Mouse (Mus musculus) brain, adult 2 months (tissue): ENCODE data around the gene Nudcd2.
A peak's percentile ranks its signal among the peaks of the same experiment; 100 is the strongest.

Experiments
- DNase-seq: peaks from one replicate; pipeline ENCODE4 v3.0.0; 2011; ENCODE audit warnings: low read depth, low spot score

Gene Nudcd2

GRCm38 (mm10) chr11:40755109-40755627 lies 21.7 kb downstream of the Nudcd2 start, which contains the start of gene Ccng1:
Gene Ccng1 (minus strand): TSS chr11:40755311.
- DNase-seq: peak; percentile 100

- DNase-seq: no peak
Observed at GRCm38 (mm10) chr11:40755968-40756367, 22.5 kb downstream of the Nudcd2 start.

- peak; percentile 69 for DNase-seq
Observed at GRCm38 (mm10) chr11:40759896-40760295, 26.4 kb downstream of the Nudcd2 start.

- DNase-seq: no peak
Observed at GRCm38 (mm10) chr11:40763395-40763794, 29.9 kb downstream of the Nudcd2 start.

- peak; percentile 64 for DNase-seq
Observed at GRCm38 (mm10) chr11:40764690-40765089, 31.2 kb downstream of the Nudcd2 start.

GRCm38 (mm10) chr11:40775315-40776269 lies 42.1 kb downstream of the Nudcd2 start:
- DNase-seq: peak; percentile 80

- DNase-seq: peak; percentile 16
Observed at GRCm38 (mm10) chr11:40781857-40782256, 48.4 kb downstream of the Nudcd2 start.

GRCm38 (mm10) chr11:40783346-40783745 lies 49.9 kb downstream of the Nudcd2 start:
- peak; percentile 68 for DNase-seq

- peak; percentile 81 for DNase-seq
Observed at GRCm38 (mm10) chr11:40784326-40784725, 50.9 kb downstream of the Nudcd2 start.

GRCm38 (mm10) chr11:40786900-40787299 lies 53.4 kb downstream of the Nudcd2 start:
- peak; percentile 84 for DNase-seq
